ENCODE assay signal across 9 mouse cellular contexts in genomic region chr8:84660819-84661457, GRCm38 (mm10). TPM values are rescaled to one million over a fixed set of nuclear protein-coding genes. Genes with fewer than 3 reads are reported as not detected.
DNase-seq lines count a peak whose midpoint lies in the region; ATAC-seq and TF ChIP-seq lines count a peak whose summit lies in the region.
"Had no signal": no experiment of that assay in that cellular context is flagged by ENCODE, and none has a peak within 500 bp of the region (broad histone marks: within the 10 kb centered on the region; RNA-seq: fewer than 3 reads in every experiment).

No protein-coding gene starts in this region.

- DNase-seq in embryo, embryonic 10 days (ENCODE audit: low spot score) = peak; percentile 61
- no peak for DNase-seq in embryo, embryonic 9.5 days (ENCODE audit: extremely low spot score)
- DNase-seq in embryonic facial prominence, embryonic 10.5 days (ENCODE audit: low spot score) = peak; percentile 85
- DNase-seq in heart, postnatal 0 days (ENCODE audit: low spot score) = no peak
- peak; percentile 78 to 89 for DNase-seq in kidney, postnatal 36 days
- peak; percentile 73 for DNase-seq in midbrain, embryonic 10.5 days (ENCODE audit: low spot score)
- peak; percentile 70 for DNase-seq in testis, postnatal 14 days (ENCODE audit: low spot score)

- H3K9me3 ChIP-seq in embryonic facial prominence, embryonic 10.5 days = no peaks in the 10 kb centered on the region
- no peaks in the 10 kb centered on the region for H3K9me3 ChIP-seq in heart, postnatal 0 days (replicated peaks; ENCODE audit: control insufficient read depth, low read length)
- no peaks in the 10 kb centered on the region for H3K9me3 ChIP-seq in midbrain, embryonic 10.5 days (replicated peaks)

- H3K27me3 ChIP-seq in embryonic facial prominence, embryonic 10.5 days (replicated peaks; ENCODE audit: low read depth, poor library complexity, severe bottlenecking) = no peaks in the 10 kb centered on the region
- H3K27me3 ChIP-seq in heart, postnatal 0 days (ENCODE audit: control insufficient read depth, insufficient read depth, low read length) = no peaks in the 10 kb centered on the region
- no peaks in the 10 kb centered on the region for H3K27me3 ChIP-seq in midbrain, embryonic 10.5 days (ENCODE audit: low read depth, poor library complexity, severe bottlenecking)
- H3K27me3 ChIP-seq: Patski had no signal

- peaks cover 4% of the 10 kb centered on the region; the same call in 1 of the 2 replicates for H3K36me3 ChIP-seq in embryonic facial prominence, embryonic 10.5 days (replicated peaks)
- H3K36me3 ChIP-seq in heart, postnatal 0 days (replicated peaks; ENCODE audit: control insufficient read depth, insufficient read depth, low read length) = no peaks in the 10 kb centered on the region
- H3K36me3 ChIP-seq in midbrain, embryonic 10.5 days = no peaks in the 10 kb centered on the region

- peak overlapping the region; percentile 88 for H3K9ac ChIP-seq in heart, postnatal 0 days (replicated peaks; ENCODE audit: low read depth, low read length)

- ATAC-seq in heart, postnatal 0 days (ENCODE audit: insufficient read depth, low read depth) = no peak
- ATAC-seq in frontal cortex, adult (ENCODE audit: low TSS enrichment) = no peak

- TF ChIP-seq EP300 in heart, postnatal 0 days (IDR thresholded peaks at IDR 0.05; ENCODE audit: low read depth) = no peak

- peak overlapping the region; percentile 99 for H3K4me3 ChIP-seq in embryonic facial prominence, embryonic 10.5 days
- peak overlapping the region; percentile 76 for H3K4me3 ChIP-seq in heart, postnatal 0 days (ENCODE audit: low read depth, low read length)
- peak overlapping the region; percentile 87 for H3K4me3 ChIP-seq in midbrain, embryonic 10.5 days

- peak overlapping the region; percentile 96 for H3K27ac ChIP-seq in embryonic facial prominence, embryonic 10.5 days (replicated peaks)
- H3K27ac ChIP-seq in heart, postnatal 0 days (ENCODE audit: low read depth) = peak overlapping the region; percentile 93
- H3K27ac ChIP-seq in midbrain, embryonic 10.5 days (replicated peaks) = peak overlapping the region; percentile 94

- H3K4me1 ChIP-seq in embryonic facial prominence, embryonic 10.5 days = peaks cover 67% of the 10 kb centered on the region
- peaks cover 14% of the 10 kb centered on the region for H3K4me1 ChIP-seq in heart, postnatal 0 days (ENCODE audit: control insufficient read depth, insufficient read depth)
- H3K4me1 ChIP-seq in midbrain, embryonic 10.5 days = peaks cover 83% of the 10 kb centered on the region

- peak overlapping the region; percentile 86 for H3K4me2 ChIP-seq in heart, postnatal 0 days (ENCODE audit: low read depth, low read length)

- no peak for TF ChIP-seq CTCF in heart, postnatal 0 days (IDR thresholded peaks at IDR 0.05; ENCODE audit: low read depth)

- under 1% methylated on average over 20 of the region's 20 CpGs for WGBS in embryonic facial prominence, embryonic 10.5 days
- 7% methylated on average over 20 of the region's 20 CpGs for WGBS in heart, postnatal 0 days
- under 1% methylated on average over 20 of the region's 20 CpGs for WGBS in midbrain, embryonic 10.5 days

RNA-seq across cellular contexts. Expression of gene Ier2, which starts 1.7 kb away (rescaled TPM):
- 140 and 148 TPM in 2 replicates for polyA plus RNA-seq in embryonic facial prominence, embryonic 10.5 days (2016; fragmentation: Nextera tagmentation; extraction: Ambion mirVana)
- total RNA-seq in heart, postnatal 0 days (2014; rRNA removed; ENCODE audit: low replicate concordance) = 17.0 and 23.2 TPM in 2 replicates
- 33.3 and 38.3 TPM in 2 replicates for polyA plus RNA-seq in heart, postnatal 0 days (2015; fragmentation: Nextera tagmentation; extraction: Ambion mirVana)
- 63.6 and 78.2 TPM in 2 replicates for polyA plus RNA-seq in midbrain, embryonic 10.5 days (2016; fragmentation: Nextera tagmentation; extraction: Ambion mirVana)

RNA-seq across cellular contexts. Expression of gene Trmt1, which starts 25.2 kb away (rescaled TPM):
- 69.1 and 71.2 TPM in 2 replicates for polyA plus RNA-seq in embryonic facial prominence, embryonic 10.5 days (2016; fragmentation: Nextera tagmentation; extraction: Ambion mirVana)
- total RNA-seq in heart, postnatal 0 days (2014; rRNA removed; ENCODE audit: low replicate concordance) = 98.3 and 116 TPM in 2 replicates
- polyA plus RNA-seq in heart, postnatal 0 days (2015; fragmentation: Nextera tagmentation; extraction: Ambion mirVana) = 28.4 and 29.5 TPM in 2 replicates
- polyA plus RNA-seq in midbrain, embryonic 10.5 days (2016; fragmentation: Nextera tagmentation; extraction: Ambion mirVana) = 56.4 and 58.1 TPM in 2 replicates

RNA-seq across cellular contexts. Expression of gene Nacc1, which starts 26.7 kb away (rescaled TPM):
- 30.4 and 30.8 TPM in 2 replicates for polyA plus RNA-seq in embryonic facial prominence, embryonic 10.5 days (2016; fragmentation: Nextera tagmentation; extraction: Ambion mirVana)
- total RNA-seq in heart, postnatal 0 days (2014; rRNA removed; ENCODE audit: low replicate concordance) = 68.0 and 83.6 TPM in 2 replicates
- polyA plus RNA-seq in heart, postnatal 0 days (2015; fragmentation: Nextera tagmentation; extraction: Ambion mirVana) = 6.2 and 6.9 TPM in 2 replicates
- 24.8 and 26.3 TPM in 2 replicates for polyA plus RNA-seq in midbrain, embryonic 10.5 days (2016; fragmentation: Nextera tagmentation; extraction: Ambion mirVana)

RNA-seq across cellular contexts. Expression of gene Lyl1, which starts 40.3 kb away (rescaled TPM):
- 4.3 and 5.5 TPM in 2 replicates for polyA plus RNA-seq in embryonic facial prominence, embryonic 10.5 days (2016; fragmentation: Nextera tagmentation; extraction: Ambion mirVana)
- 4.4 and 4.8 TPM in 2 replicates for total RNA-seq in heart, postnatal 0 days (2014; rRNA removed; ENCODE audit: low replicate concordance)
- polyA plus RNA-seq in heart, postnatal 0 days (2015; fragmentation: Nextera tagmentation; extraction: Ambion mirVana) = 8.7 and 9.8 TPM in 2 replicates
- polyA plus RNA-seq in midbrain, embryonic 10.5 days (2016; fragmentation: Nextera tagmentation; extraction: Ambion mirVana) = 4.8 and 5.8 TPM in 2 replicates

Comparison
In these comparisons a context has a peak if more than half of its experiments do, and no peak if none do; other contexts are left out.
1. DNase-seq: peak in embryo, embryonic 10 days (single experiment), embryonic facial prominence, embryonic 10.5 days (single experiment), kidney, postnatal 36 days (2 of 2), midbrain, embryonic 10.5 days (single experiment) and testis, postnatal 14 days (single experiment); none in embryo, embryonic 9.5 days (single experiment) and heart, postnatal 0 days (single experiment).
2. Peak in every context shown above with its lines, with median percentiles within 50 percentile points of each other: H3K27ac ChIP-seq and H3K4me3 ChIP-seq.